ENCODE assay signal across 12 mouse cellular contexts in the genomic region with DNA sequence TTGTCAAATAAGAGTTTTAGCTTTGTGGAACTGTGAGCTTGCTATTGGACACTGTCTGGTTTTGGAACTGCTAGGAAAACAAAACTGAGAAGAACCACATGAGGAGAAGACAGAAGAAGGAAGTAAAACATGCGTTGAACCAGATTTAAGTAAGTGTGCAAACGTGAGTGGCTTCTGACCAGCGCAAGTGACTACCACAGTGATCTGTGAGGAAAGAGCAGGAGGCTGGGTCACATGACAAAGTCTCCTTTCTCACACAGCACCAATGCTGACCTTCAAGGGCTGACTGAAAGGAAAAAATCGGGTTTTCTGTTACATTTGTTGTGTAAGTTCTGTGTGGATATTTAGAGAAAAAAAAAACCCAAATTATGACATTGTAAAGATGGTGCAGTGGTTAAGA.
"Had no signal": no experiment of that assay in that cellular context is flagged by ENCODE, and none has a peak within 500 bp of the region (broad histone marks: within the 10 kb centered on the region; RNA-seq: fewer than 3 reads in every experiment).

No protein-coding gene starts in this region.

- H3K4me2 ChIP-seq: limb, embryonic 15.5 days; midbrain, embryonic 12.5 days; neural tube, embryonic 12.5 days had no signal

- ATAC-seq: midbrain, embryonic 16.5 days had no signal

- H3K4me1 ChIP-seq: limb, embryonic 15.5 days; midbrain, embryonic 12.5 days; neural tube, embryonic 12.5 days had no signal

- H3K4me3 ChIP-seq: left cerebral cortex, adult 2 months; limb, embryonic 15.5 days; midbrain, embryonic 12.5 days; neural tube, embryonic 12.5 days had no signal

- H3K36me3 ChIP-seq: limb, embryonic 15.5 days; midbrain, embryonic 12.5 days; neural tube, embryonic 12.5 days had no signal

- H3K27ac ChIP-seq: left cerebral cortex, adult 2 months; limb, embryonic 15.5 days; liver, embryonic 14.5 days; midbrain, embryonic 12.5 days; neural tube, embryonic 12.5 days; stomach, postnatal 0 days had no signal

- DNase-seq: kidney, adult 2 months; kidney, postnatal 25 days; lung, adult 18-20 months; lung, postnatal 36 days; thymus, postnatal 4 days had no signal

- H3K9me3 ChIP-seq: limb, embryonic 15.5 days; midbrain, embryonic 12.5 days; neural tube, embryonic 12.5 days had no signal

- H3K9ac ChIP-seq: limb, embryonic 15.5 days; liver, embryonic 14.5 days; midbrain, embryonic 12.5 days; neural tube, embryonic 12.5 days had no signal

- H3K27me3 ChIP-seq: limb, embryonic 15.5 days; midbrain, embryonic 12.5 days; neural tube, embryonic 12.5 days had no signal
